Mouse (Mus musculus) ES-E14 (cell line): ENCODE data around the gene Nfic. TPM values are rescaled to one million over a fixed set of nuclear protein-coding genes. Genes with fewer than 3 reads are reported as not detected.
A peak's percentile ranks its signal among the peaks of the same experiment; 100 is the strongest.

Source experiments
- DNase-seq: peaks from one replicate; pipeline ENCODE4 v3.0.0-alpha.2; 2013; ENCODE audit warnings: low read depth, low spot score
- H3K27ac ChIP-seq: 2 replicates; pipeline ENCODE4 v1.5.1; 2012; ENCODE audit warnings: low read depth, mild to moderate bottlenecking, low read length, moderate library complexity, mixed read lengths; ENCODE audit not compliant: poor library complexity, insufficient read depth, severe bottlenecking
- H3K36me3 ChIP-seq: 2 replicates; pipeline ENCODE4 v1.6.1; 2012; ENCODE audit warnings: mild to moderate bottlenecking, low read length, moderate library complexity, mixed read lengths; ENCODE audit not compliant: control insufficient read depth, poor library complexity, insufficient read depth, severe bottlenecking
- H3K4me1 ChIP-seq, 2 experiments: fragments of 150-350 bp in 1 of 2; sonication (generic) in 1 of 2; 2 replicates each; pipeline ENCODE4 v1.6.1; 2012; ENCODE audit warnings: low read length in 2 of 2, mild to moderate bottlenecking in 1 of 2, mixed read lengths in 1 of 2; ENCODE audit not compliant: control insufficient read depth in 2 of 2, insufficient read depth in 2 of 2, poor library complexity in 1 of 2
- H3K4me3 ChIP-seq, 2 experiments: fragments of 150-350 bp in 1 of 2; sonication (generic) in 1 of 2; 2 replicates each; pipeline ENCODE4 v1.5.1; 2012; ENCODE audit warnings: low read length in 2 of 2, low read depth in 1 of 2, mild to moderate bottlenecking in 1 of 2, mixed read lengths in 1 of 2; ENCODE audit not compliant: insufficient read depth in 1 of 2, poor library complexity in 1 of 2, severe bottlenecking in 1 of 2
- H3K9ac ChIP-seq: 2 replicates; pipeline ENCODE4 v1.6.1; 2012; ENCODE audit warnings: low read depth, mild to moderate bottlenecking, low read length, mixed read lengths; ENCODE audit not compliant: poor library complexity, insufficient read depth, severe bottlenecking
- H3K9me3 ChIP-seq: fragments of 150-350 bp; sonication (generic); 2 replicates; pipeline ENCODE4 v1.6.1; 2012; ENCODE audit warnings: low read depth, mild to moderate bottlenecking, low read length; ENCODE audit not compliant: control insufficient read depth, insufficient read depth
- CHD2 ChIP-seq: IDR thresholded peaks from 2 replicates; pipeline ENCODE4 v1.6.1; 2014; ENCODE audit warnings: mild to moderate bottlenecking, low read depth, low read length, inconsistent platforms
- HCFC1 ChIP-seq: IDR thresholded peaks from 2 replicates; pipeline ENCODE4 v1.6.1; 2012; ENCODE audit warnings: low read length, inconsistent platforms, borderline replicate concordance; ENCODE audit not compliant: insufficient read depth
- MAFK ChIP-seq: IDR thresholded peaks from 2 replicates; pipeline ENCODE4 v1.6.1; 2014; ENCODE audit warnings: mild to moderate bottlenecking, low read depth, low read length, inconsistent platforms; ENCODE audit not compliant: insufficient read depth
- ZC3H11A ChIP-seq: IDR thresholded peaks from 2 replicates; pipeline ENCODE4 v1.6.1; 2012; ENCODE audit warnings: low read depth, mild to moderate bottlenecking, inconsistent platforms, low read length, borderline replicate concordance
- ZNF384 ChIP-seq: IDR thresholded peaks from 2 replicates; pipeline ENCODE4 v1.6.1; 2012; ENCODE audit warnings: low read depth, low read length, inconsistent platforms
- in situ Hi-C, 2 experiments: fragments of 600-800 bp; cut with MboI; formaldehyde crosslinking; loops; one replicate each; pipeline ENCODE4 v1.15.1; 2025; ENCODE audit warnings: low sequenced_read_pairs in 2 of 2, inconsistent platforms in 1 of 2; ENCODE audit not compliant: unreplicated experiment in 2 of 2
- total RNA-seq: library from RNA; depleted of rRNA; stranded (reverse); fragments of 300-350 nt; gene quantifications from 2 replicates; pipeline ENCODE4 v1.2.3, GENCODE M21; 2012

Gene Nfic
- total RNA-seq, 1 experiment: 4.9 TPM

DNA sequence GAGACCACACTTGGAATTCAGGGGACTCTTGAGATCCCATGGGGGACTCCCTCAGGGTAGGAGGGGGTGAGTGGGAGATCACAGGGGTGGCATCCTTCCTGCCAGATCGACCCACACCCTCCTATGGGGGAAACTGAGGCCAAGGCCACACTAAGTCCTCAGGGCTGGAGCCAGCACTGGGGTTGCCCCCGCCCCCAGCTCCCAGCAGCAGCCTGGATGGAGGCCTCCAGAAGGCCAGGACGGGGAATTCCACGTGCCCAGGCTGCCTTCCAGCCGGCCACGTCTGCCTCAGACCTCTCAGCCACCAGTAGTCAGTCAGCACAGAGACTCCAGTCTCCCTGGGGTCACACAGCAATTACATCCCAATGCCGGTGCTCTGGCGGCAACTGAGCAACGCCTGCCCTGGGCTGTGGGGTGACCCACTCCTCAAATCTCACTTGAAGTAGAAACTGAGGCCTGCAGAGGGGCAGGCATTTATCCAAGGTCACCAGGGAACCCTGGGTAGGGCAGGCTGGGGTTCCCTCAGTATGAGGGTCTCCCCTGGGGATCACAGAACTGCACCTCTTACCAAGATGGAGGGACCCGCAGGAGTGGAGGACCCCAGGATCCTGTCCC is 30.1 kb downstream of the Nfic start:
- H3K4me3 ChIP-seq: no peak overlapping the region; a peak in 1 of 4 replicates
- in situ Hi-C loops: no loop called here

DNA sequence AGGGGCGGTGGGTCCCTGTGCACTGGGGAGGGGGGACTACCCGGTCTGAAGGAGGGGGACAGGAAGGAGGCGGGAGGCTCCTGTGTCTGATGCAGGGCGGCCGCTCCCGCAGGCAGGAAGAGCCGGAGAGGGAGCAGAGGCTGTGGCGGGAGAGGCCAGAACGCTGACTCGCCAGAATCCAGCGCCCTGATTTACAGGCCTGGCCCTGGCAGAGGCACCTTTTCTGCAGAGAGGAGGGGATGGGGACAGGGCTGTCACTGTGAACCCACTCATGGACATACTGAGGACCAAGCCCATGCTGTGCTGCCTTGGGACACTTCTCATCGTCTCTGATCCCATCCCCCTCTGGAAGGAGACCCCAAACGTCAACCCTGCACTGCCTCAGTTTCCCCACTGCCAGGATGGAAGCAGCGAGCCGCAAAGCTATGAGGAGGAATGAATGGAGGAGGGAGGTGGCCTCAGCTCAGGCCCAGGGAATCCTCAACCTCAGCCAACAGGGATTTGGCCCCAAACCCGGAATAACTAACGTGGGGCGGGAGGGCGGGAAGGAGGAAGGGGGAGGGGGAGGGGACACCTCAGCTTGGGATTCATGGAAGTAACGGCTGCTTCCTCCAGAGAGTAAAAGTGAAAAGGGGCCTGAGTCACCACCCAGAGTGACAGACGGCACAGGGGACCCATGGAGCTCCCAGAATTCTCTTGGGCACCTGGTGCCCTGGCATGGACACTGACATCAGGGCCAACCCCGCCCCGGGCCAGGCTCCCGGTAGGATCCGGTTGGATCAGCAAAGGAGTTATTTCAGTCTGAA is 31.0 kb downstream of the Nfic start:
- Histone ChIP-seq H3K36me3 (no peaks in the 10 kb centered on the region), H3K4me3 (peak overlapping the region; percentile 28 to 33; a peak in 3 of 4 replicates), H3K27ac (no peak overlapping the region), H3K9ac (peak overlapping the region; percentile 2; the same call in 1 of the 2 replicates), H3K9me3 (no peaks in the 10 kb centered on the region), H3K4me1 (peaks cover 4 to 38% of the 10 kb centered on the region in 2 experiments; a peak in 3 of 4 replicates)
- no peak for DNase-seq
- no peak for TF ChIP-seq ZC3H11A
- TF ChIP-seq MAFK: peak; percentile 74; the same call in 1 of the 2 replicates
- in situ Hi-C loops: no loop called here

More for the DNA sequence above, 30.1 kb downstream of the Nfic start:
- no peaks in the 10 kb centered on the region for H3K9me3 ChIP-seq
- no peak overlapping the region for H3K27ac ChIP-seq
- H3K9ac ChIP-seq: no peak overlapping the region
- H3K36me3 ChIP-seq: no peaks in the 10 kb centered on the region
- H3K4me1 ChIP-seq: peaks cover 4 to 29% of the 10 kb centered on the region in 2 experiments; a peak in 3 of 4 replicates
- no peak for DNase-seq
- TF ChIP-seq ZC3H11A (no peak), ZNF384 (no peak), CHD2 (no peak), MAFK (no peak), HCFC1 (no peak)

DNA sequence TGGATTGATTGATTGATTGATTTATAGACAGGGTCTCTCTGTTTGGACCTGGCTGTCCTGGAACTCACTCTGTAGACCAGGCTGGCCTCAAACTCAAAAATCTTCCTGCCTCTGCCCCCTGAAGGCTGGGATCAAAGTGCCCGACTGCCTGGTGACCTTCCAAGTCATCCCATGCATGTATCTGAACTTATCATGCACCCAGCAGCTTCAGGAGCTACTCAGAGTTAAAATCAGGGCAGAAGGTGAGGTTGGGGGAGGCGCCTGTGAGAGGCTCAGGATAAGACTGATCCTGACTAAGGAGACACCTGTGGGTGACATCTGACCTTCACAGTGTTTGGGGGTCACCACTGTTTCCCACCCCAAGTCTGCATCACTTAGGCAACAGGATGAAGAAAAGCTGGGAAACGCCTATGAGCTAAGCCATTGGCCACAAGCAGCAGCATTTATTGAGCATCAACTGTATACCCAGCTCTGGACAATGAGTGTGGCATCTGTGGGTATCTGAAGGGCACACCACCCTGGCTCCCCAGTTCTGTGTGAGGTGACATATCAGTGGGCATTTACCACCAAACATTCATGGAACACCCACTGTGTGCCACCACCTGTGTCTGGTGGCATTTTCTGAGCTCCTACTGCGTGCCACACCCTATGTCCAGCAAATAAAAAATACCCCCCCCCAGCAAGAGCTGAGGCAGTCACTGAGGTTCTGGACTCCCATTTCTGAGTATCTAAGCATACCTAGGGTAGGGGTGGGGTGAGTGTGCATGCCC is 31.8 kb downstream of the Nfic start:
- H3K4me3 ChIP-seq: no peak overlapping the region
- no peaks in the 10 kb centered on the region for H3K9me3 ChIP-seq
- no peak for TF ChIP-seq ZC3H11A
- no peak for TF ChIP-seq CHD2
- TF ChIP-seq MAFK: no peak
- no peak for TF ChIP-seq HCFC1
- no peak for TF ChIP-seq ZNF384
- no peak overlapping the region for H3K9ac ChIP-seq
- in situ Hi-C loops: no loop called here
- H3K4me1 ChIP-seq: peaks cover 5 to 45% of the 10 kb centered on the region in 2 experiments
- H3K36me3 ChIP-seq: no peaks in the 10 kb centered on the region
- no peak overlapping the region for H3K27ac ChIP-seq
- no peak for DNase-seq

DNA sequence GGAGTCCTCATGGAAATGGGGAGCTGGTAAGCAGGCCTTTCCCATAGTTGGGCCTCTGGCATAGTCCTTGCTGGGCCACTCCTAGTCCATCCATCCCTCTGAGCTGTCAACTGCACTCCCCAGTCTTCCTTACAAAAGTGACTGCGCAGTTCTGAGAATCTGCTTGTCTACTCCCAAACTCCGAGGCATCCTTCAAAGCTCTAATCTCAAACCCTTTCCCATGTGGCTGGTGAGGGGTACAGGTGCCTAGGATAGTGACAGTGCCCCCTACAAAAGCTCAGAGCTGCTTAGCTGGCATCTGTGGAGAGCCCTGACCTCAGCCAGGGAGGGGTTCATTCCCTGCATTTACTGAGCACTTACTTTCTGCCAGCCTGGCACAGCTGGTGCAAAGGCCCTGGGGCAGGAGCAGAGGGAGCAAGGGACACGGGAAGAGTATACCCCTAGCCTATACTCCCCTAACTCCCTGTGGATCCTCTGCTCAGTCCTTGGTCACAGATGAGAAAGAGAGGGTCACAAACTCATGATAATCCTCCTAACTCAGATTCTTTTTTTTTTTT is 32.7 kb downstream of the Nfic start:
- no peak for DNase-seq
- Histone ChIP-seq H3K4me1 (peaks cover 5 to 51% of the 10 kb centered on the region in 2 experiments), H3K9ac (no peak overlapping the region), H3K36me3 (no peaks in the 10 kb centered on the region), H3K9me3 (no peaks in the 10 kb centered on the region), H3K4me3 (no peak overlapping the region), H3K27ac (no peak overlapping the region)
- TF ChIP-seq HCFC1 (no peak), ZC3H11A (no peak), MAFK (no peak), CHD2 (no peak), ZNF384 (no peak)
- in situ Hi-C loops: no loop called here
